Mouse (Mus musculus): ENCODE measurements around the gene Zfp536.
"Not testable (repeated sequence)": the region's sequence is repeated elsewhere in the genome, so short reads cannot be mapped to it uniquely, and the experiment has no call there.

DNA sequence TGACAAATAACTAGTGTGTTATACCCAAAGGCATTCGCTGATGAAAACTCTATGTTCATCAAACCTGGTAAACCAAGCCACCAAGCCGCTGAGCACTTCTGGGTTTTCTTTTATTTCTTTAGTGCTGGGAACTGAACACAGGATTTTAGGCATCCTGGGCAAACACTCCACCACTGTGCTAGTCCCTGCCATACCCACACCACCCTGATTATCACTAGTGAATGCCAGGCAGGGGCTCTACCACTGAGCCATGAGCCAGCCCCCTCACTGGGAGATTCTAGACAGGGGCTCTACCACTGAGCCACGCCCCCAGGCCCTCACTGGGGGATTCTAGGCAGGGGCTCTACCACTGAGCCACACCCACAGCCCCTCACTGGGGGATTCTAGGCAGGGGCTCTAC is 76.1 kb downstream of the Zfp536 start:
- TF ChIP-seq MAX (IDR thresholded peaks at IDR 0.05); CTCF (IDR thresholded peaks at IDR 0.05; ENCODE audit: control insufficient read depth, insufficient read depth, insufficient read length): not testable (repeated sequence)

All from C2C12 (cell line).